Mouse (Mus musculus): Measurements from ENCODE around the gene Fam229a.

DNA sequence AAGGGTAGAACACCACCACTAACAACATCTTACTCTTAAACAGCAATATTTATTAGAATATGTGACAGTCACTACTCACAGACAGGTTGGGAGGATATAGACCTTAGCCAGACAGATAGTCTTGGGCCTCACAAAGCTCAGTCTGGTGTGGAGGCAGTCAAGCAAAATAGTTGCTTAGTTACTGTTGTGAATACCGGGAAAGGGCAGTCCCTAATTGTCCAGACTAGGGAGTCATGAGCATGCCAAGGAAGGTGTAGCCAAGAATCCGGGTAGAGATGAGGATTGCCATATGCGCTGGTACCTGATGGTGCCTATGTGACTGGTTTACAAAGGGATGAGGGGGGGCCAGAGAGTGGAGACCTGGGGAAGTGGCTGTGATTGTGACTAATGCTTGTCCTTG, 28.9 kb upstream of the Fam229a start:
- TF ChIP-seq CTCF (conservative IDR thresholded peaks at IDR 0.05; ENCODE audit: low read length), result no peak
- TF ChIP-seq NANOG (IDR thresholded peaks at IDR 0.05; ENCODE audit: borderline replicate concordance, low read length), result no peak
